Mouse (Mus musculus) neural tube, embryonic 11.5 days (tissue): ENCODE measurements around the gene Mrc1. TPM values are rescaled to one million over a fixed set of nuclear protein-coding genes. Genes with fewer than 3 reads are reported as not detected.
A peak's percentile ranks its signal among the peaks of the same experiment; 100 is the strongest.

Source experiments
- ATAC-seq: fragments of 200-750 bp; cut with Nextera tagmentation; 2 replicates; pipeline ENCODE4 v1.8.0; 2017; ENCODE audit warnings: moderate number of reproducible peaks, mild to moderate bottlenecking, moderate TSS enrichment, moderate library complexity; ENCODE audit not compliant: insufficient read depth, low FRiP score, low TSS enrichment
- DNase-seq: peaks from one replicate; pipeline ENCODE4 v3.0.0-alpha.2; 2015; ENCODE audit warnings: low spot score
- H3K27ac ChIP-seq: fragments of 300-500 bp; sonication (generic); 2 replicates; pipeline ENCODE4 v1.5.1; 2014; ENCODE audit warnings: low read depth, mild to moderate bottlenecking, low read length
- H3K27me3 ChIP-seq: fragments of 300-500 bp; sonication (generic); 2 replicates; pipeline ENCODE4 v1.6.1; 2014; ENCODE audit warnings: mild to moderate bottlenecking, low read length, mixed read lengths; ENCODE audit not compliant: control insufficient read depth, insufficient read depth
- H3K36me3 ChIP-seq: fragments of 300-500 bp; sonication (generic); 2 replicates; pipeline ENCODE4 v1.6.1; 2014; ENCODE audit warnings: mild to moderate bottlenecking, low read length, moderate library complexity, mixed read lengths; ENCODE audit not compliant: control insufficient read depth, insufficient read depth
- H3K4me1 ChIP-seq: fragments of 300-500 bp; sonication (generic); 2 replicates; pipeline ENCODE4 v1.6.1; 2014; ENCODE audit warnings: low read length, mixed read lengths; ENCODE audit not compliant: control insufficient read depth, insufficient read depth
- H3K4me2 ChIP-seq: fragments of 300-500 bp; sonication (generic); 2 replicates; pipeline ENCODE4 v1.6.1; 2014; ENCODE audit warnings: low read depth, mild to moderate bottlenecking, moderate library complexity
- H3K4me3 ChIP-seq: fragments of 300-500 bp; sonication (generic); 2 replicates; pipeline ENCODE4 v1.5.1; 2014; ENCODE audit warnings: low read depth, low read length
- H3K9ac ChIP-seq: fragments of 300-500 bp; sonication (generic); 2 replicates; pipeline ENCODE4 v1.6.1; 2014; ENCODE audit warnings: mild to moderate bottlenecking, low read length
- H3K9me3 ChIP-seq: fragments of 300-500 bp; sonication (generic); 2 replicates; pipeline ENCODE4 v1.6.1; 2016; ENCODE audit warnings: low read length; ENCODE audit not compliant: control insufficient read depth
- WGBS: fragments of 180-500 bp; shearing (Covaris S2); extraction: QIAGEN DNeasy Blood & Tissue Kit; methylation state at CpG from one replicate; pipeline ENCODE4 v1.1.7; 2014; 5-methylcytosine and 5-hydroxymethylcytosine counted together
- polyA plus RNA-seq: library from polyadenylated mRNA; unstranded; fragments of >200 nt; fragmentation: Nextera tagmentation; extraction: Ambion mirVana; gene quantifications from 2 replicates; pipeline ENCODE4 v1.2.1, GENCODE M21; 2014

Mrc1 gene
- polyA plus RNA-seq, 1 experiment from 2014 or later = 3.1 TPM

- Histone ChIP-seq H3K4me3 (no peak overlapping the region), H3K27me3 (no peaks in the 10 kb centered on the region), H3K9me3 (no peaks in the 10 kb centered on the region), H3K4me2 (no peak overlapping the region), H3K9ac (no peak overlapping the region), H3K36me3 (no peaks in the 10 kb centered on the region), H3K4me1 (no peaks in the 10 kb centered on the region), H3K27ac (no peak overlapping the region)
- no peak for DNase-seq
- ATAC-seq = no peak
- WGBS = 80% methylated on average over 3 of the region's 3 CpGs
Measured at GRCm38 (mm10) chr2:14251938-14252337, 22.7 kb downstream of the Mrc1 start.

- Histone ChIP-seq H3K4me1 (no peaks in the 10 kb centered on the region), H3K9me3 (no peaks in the 10 kb centered on the region), H3K27me3 (no peaks in the 10 kb centered on the region), H3K4me3 (no peak overlapping the region), H3K36me3 (no peaks in the 10 kb centered on the region), H3K9ac (no peak overlapping the region), H3K27ac (no peak overlapping the region), H3K4me2 (no peak overlapping the region)
- no peak for ATAC-seq
- DNase-seq = no peak
Measured at GRCm38 (mm10) chr2:14258345-14258850, 29.2 kb downstream of the Mrc1 start.

GRCm38 (mm10) chr2:14262090-14262489, 32.9 kb downstream of the Mrc1 start:
- no peaks in the 10 kb centered on the region for H3K9me3 ChIP-seq
- ATAC-seq = no peak
- no peak for DNase-seq
- H3K27me3 ChIP-seq = no peaks in the 10 kb centered on the region
- H3K36me3 ChIP-seq = no peaks in the 10 kb centered on the region
- WGBS = 86% methylated on average over 1 of the region's 1 CpGs
- no peak overlapping the region for H3K9ac ChIP-seq
- no peak overlapping the region for H3K4me2 ChIP-seq
- no peaks in the 10 kb centered on the region for H3K4me1 ChIP-seq
- H3K4me3 ChIP-seq = no peak overlapping the region
- no peak overlapping the region for H3K27ac ChIP-seq

- no peak for DNase-seq
- Histone ChIP-seq H3K4me2 (no peak overlapping the region), H3K27ac (no peak overlapping the region), H3K4me1 (no peaks in the 10 kb centered on the region), H3K36me3 (no peaks in the 10 kb centered on the region), H3K27me3 (no peaks in the 10 kb centered on the region), H3K9me3 (no peaks in the 10 kb centered on the region), H3K4me3 (no peak overlapping the region), H3K9ac (no peak overlapping the region)
- WGBS = 83% methylated on average over 1 of the region's 1 CpGs
- ATAC-seq = no peak
Measured at GRCm38 (mm10) chr2:14269160-14269559, 40.0 kb downstream of the Mrc1 start.

GRCm38 (mm10) chr2:14272088-14272487, 42.9 kb downstream of the Mrc1 start:
- H3K4me1 ChIP-seq = no peaks in the 10 kb centered on the region
- no peak overlapping the region for H3K27ac ChIP-seq
- H3K9ac ChIP-seq = no peak overlapping the region
- H3K4me3 ChIP-seq = no peak overlapping the region
- no peak for DNase-seq
- H3K27me3 ChIP-seq = no peaks in the 10 kb centered on the region
- no peaks in the 10 kb centered on the region for H3K9me3 ChIP-seq
- 87% methylated on average over 1 of the region's 1 CpGs for WGBS
- ATAC-seq = no peak
- H3K36me3 ChIP-seq = no peaks in the 10 kb centered on the region
- no peak overlapping the region for H3K4me2 ChIP-seq

- Histone ChIP-seq H3K9me3 (no peaks in the 10 kb centered on the region), H3K27me3 (no peaks in the 10 kb centered on the region), H3K4me2 (no peak overlapping the region), H3K27ac (no peak overlapping the region), H3K4me3 (no peak overlapping the region), H3K4me1 (no peaks in the 10 kb centered on the region), H3K36me3 (no peaks in the 10 kb centered on the region), H3K9ac (no peak overlapping the region)
- WGBS = 74% methylated on average over 5 of the region's 5 CpGs
- no peak for ATAC-seq
- no peak for DNase-seq
Measured at GRCm38 (mm10) chr2:14275796-14276195, 46.6 kb downstream of the Mrc1 start.

- no peak overlapping the region for H3K4me3 ChIP-seq
- H3K27me3 ChIP-seq = no peaks in the 10 kb centered on the region
- no peak overlapping the region for H3K27ac ChIP-seq
- no peaks in the 10 kb centered on the region for H3K9me3 ChIP-seq
- 62% methylated on average over 2 of the region's 2 CpGs for WGBS
- H3K9ac ChIP-seq = no peak overlapping the region
- no peak overlapping the region for H3K4me2 ChIP-seq
- ATAC-seq (no peak), DNase-seq (no peak)
- H3K4me1 ChIP-seq = no peaks in the 10 kb centered on the region
- no peaks in the 10 kb centered on the region for H3K36me3 ChIP-seq
Measured at GRCm38 (mm10) chr2:14279256-14279655, 50.1 kb downstream of the Mrc1 start.

GRCm38 (mm10) chr2:14279795-14280194, 50.6 kb downstream of the Mrc1 start:
- ATAC-seq = no peak
- Histone ChIP-seq H3K9ac (no peak overlapping the region), H3K4me2 (no peak overlapping the region), H3K9me3 (no peaks in the 10 kb centered on the region), H3K36me3 (no peaks in the 10 kb centered on the region), H3K4me1 (no peaks in the 10 kb centered on the region), H3K27ac (no peak overlapping the region), H3K27me3 (no peaks in the 10 kb centered on the region), H3K4me3 (no peak overlapping the region)
- 86% methylated on average over 6 of the region's 6 CpGs for WGBS
- DNase-seq = no peak

- Histone ChIP-seq H3K4me1 (no peaks in the 10 kb centered on the region), H3K27ac (no peak overlapping the region), H3K4me3 (no peak overlapping the region), H3K4me2 (no peak overlapping the region), H3K9me3 (no peaks in the 10 kb centered on the region), H3K9ac (no peak overlapping the region), H3K36me3 (no peaks in the 10 kb centered on the region), H3K27me3 (no peaks in the 10 kb centered on the region)
- 52% methylated on average over 5 of the region's 5 CpGs for WGBS
- ATAC-seq = peak; percentile 65
- DNase-seq = peak; percentile 84
Measured at GRCm38 (mm10) chr2:14295334-14295733, 66.1 kb downstream of the Mrc1 start.
